Mouse (Mus musculus) heart, adult 2 months (tissue): Measurements from ENCODE around the gene Stard7.
A peak's percentile ranks its signal among the peaks of the same experiment; 100 is the strongest.

Experiments
- CTCF ChIP-seq: fragments of 200-600 bp; IDR thresholded peaks from 2 replicates; pipeline ENCODE4 v1.8.1; 2022; ENCODE audit warnings: antibody characterized with exemption, mild to moderate bottlenecking, moderate library complexity
- EP300 ChIP-seq: fragments of 200-500 bp; IDR thresholded peaks from 2 replicates; pipeline ENCODE4 v1.6.1; 2011; ENCODE audit warnings: low read depth, low read length, control low read depth; ENCODE audit not compliant: insufficient read depth

DNA sequence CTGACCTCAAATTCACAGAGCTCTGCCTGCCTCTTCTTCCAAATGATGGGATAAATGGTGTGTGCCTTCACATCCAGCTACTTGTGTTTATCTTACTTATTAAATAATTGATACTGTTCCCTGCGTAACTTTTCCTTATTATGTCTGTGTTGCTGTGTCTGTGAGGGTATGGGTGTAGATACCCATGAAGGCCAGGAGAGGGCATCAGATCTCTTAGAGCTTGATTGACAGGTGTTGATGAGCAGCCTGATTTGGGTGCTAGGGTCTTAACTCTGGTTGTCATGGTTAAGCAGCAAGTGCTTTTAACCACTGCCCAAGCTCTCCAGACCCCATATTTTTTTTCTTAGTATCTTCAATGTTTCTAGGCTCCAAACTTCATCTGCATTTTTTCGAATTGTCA lies 38.6 kb downstream of the Stard7 start:
- no peak for TF ChIP-seq EP300
- TF ChIP-seq CTCF, result peak; percentile 62
